Mouse (Mus musculus): ENCODE measurements around the gene Cd3d. TPM values are rescaled to one million over a fixed set of nuclear protein-coding genes. Genes with fewer than 3 reads are reported as not detected.

Gene Cd3d
- 510 TPM for polyA plus RNA-seq (2017; shearing (Covaris generic))

DNA sequence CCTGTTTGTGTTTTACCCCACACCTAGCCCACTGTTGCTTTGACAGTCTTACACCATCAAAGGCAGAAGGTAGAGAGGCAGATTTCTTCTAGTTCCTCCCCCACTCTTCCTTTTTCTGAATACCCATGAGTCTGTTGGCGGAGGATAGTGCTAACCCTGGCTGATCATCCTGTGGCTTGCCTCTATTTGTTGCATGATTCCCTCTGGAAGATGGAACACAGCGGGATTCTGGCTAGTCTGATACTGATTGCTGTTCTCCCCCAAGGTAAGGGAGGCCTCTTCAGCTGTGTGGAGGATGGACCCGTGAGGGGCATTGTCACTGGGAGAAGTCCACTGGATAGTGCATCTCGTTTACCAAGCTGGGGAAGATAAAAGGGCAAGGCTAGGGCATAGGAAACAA, at the start of gene Cd3d:
TSS of gene Cd3d (plus strand) at position 111 of the 400 bp plus-strand sequence.

DNA sequence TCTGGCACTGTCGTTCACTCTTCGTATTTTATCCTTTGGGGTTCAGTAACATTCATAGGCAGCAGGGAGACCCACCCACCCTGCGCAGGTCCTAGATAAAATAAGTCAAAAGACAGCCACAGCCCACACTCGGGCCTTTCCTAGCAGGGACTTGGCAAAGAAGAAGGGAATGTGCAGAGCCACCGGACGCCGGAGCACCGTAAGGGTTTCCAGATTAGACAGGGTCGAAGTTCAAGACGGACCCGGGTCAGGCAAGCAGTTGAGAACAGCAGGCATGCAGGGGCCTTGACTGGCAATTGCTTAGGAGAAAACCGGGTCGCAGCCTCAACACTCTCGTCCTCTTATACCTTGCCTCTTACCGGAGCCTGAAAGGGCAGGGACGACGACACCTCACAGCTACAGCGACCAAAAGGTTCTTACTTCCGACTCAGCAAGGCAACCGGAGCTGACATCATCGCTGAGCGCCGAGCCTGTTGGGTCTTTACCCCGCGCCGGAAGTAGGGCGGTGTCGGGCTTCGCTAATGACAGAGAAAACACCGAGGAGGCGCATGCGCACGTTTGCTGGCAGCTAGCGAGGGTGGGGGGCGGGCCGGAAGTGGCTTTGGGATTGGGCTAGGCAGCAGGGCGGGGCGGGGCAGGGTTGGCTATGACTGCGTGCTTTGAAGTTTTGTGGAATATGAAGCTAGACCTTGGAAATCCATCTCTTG, 16.3 kb upstream of the Cd3d start, which contains the start of gene Ube4a:
TSS of gene Ube4a (minus strand) at position 475 of the 707 bp plus-strand sequence.

DNA sequence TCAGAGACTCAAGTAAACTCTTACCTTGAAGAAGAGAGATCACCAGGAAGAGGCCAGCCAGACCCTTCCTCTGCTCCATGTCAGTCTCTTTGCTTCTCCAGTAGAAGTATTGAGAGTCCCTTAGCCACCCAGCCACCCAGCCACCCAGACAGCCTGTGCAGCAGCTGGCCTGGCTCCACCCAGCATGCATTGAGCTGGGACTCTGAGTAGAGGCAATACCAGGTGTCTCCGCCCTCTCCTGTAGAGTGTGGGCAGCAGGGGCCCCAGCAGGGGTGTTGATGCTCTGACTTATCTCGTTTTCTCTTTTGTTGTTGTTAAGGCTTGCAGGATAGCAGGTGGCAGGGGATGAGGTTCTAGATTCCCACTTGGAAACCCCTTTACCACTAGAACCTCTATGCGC, 1.3 kb upstream of the Cd3d start, which contains the start of gene Cd3g:
TSS of gene Cd3g (minus strand) at position 190 of the 400 bp plus-strand sequence.

DNA sequence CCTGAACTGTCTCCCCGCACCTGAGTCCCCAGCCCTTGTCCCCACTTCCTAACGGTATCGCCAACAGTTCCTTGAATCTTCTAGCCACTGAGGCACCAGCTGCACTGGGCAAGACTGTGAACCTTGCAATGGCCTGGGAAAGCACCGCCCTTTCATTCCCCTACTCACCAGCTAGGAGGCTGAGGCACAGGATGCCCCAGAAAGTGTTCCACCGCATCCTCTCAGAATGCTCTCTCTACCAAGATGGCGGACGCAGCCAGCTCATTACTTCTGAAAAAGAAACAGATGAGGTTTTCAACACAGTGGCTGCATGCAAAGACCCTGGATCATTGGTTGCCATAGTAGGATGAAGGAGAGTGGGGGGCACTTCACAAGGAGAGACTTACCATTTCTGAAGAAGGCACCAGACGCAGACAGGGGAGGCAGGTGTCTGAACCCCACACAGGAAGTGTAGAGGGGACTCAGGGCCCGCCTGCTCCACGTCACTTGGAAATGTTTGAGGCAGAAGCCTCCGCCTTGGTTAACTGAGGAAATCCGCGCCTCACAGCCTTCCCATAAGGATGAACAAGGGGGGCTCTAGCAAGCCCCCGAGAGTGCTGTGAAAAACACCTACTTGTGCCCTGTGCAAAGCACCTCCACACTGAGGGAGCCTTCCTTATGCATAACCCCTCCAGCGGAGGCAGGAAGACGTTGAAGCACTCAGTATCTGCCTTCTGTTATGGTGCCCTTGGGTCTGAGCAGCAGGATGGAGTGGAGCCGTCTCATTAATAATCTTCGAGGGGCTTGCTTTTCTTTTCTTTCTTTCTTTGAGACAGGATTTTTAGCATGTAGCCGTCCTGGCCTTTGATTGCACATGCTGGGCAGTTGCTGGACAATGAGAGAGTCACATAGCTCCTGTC, 27.8 kb downstream of the Cd3d start, which contains the start of gene Cd3e:
TSS of gene Cd3e (minus strand) at position 448 of the 899 bp plus-strand sequence.

Other genes starting within 250 kb of the Cd3d start
- gene Phldb1, start 246.6 kb upstream of the Cd3d start, polyA plus RNA-seq (2017; shearing (Covaris generic)), result 0.55 TPM
- 150 TPM for gene Arcn1, start 213.9 kb upstream of the Cd3d start, polyA plus RNA-seq (2017; shearing (Covaris generic))
- gene Ift46, start 213.9 kb upstream of the Cd3d start, polyA plus RNA-seq (2017; shearing (Covaris generic)), result 23.7 TPM
- gene Tmem25, start 182.5 kb upstream of the Cd3d start, polyA plus RNA-seq (2017; shearing (Covaris generic)), result not detected
- not detected for gene Ttc36, start 178.7 kb upstream of the Cd3d start, polyA plus RNA-seq (2017; shearing (Covaris generic))
- gene Kmt2a, start 100.5 kb upstream of the Cd3d start, polyA plus RNA-seq (2017; shearing (Covaris generic)), result 81.7 TPM
- 245 TPM for gene Atp5l, start 61.0 kb upstream of the Cd3d start, polyA plus RNA-seq (2017; shearing (Covaris generic))
- gene Ube4a, start 16.2 kb upstream of the Cd3d start, polyA plus RNA-seq (2017; shearing (Covaris generic)), result 48.9 TPM
- gene Cd3g, start 1.4 kb upstream of the Cd3d start, polyA plus RNA-seq (2017; shearing (Covaris generic)), result 741 TPM
- 970 TPM for gene Cd3e, start 27.8 kb downstream of the Cd3d start, polyA plus RNA-seq (2017; shearing (Covaris generic))
- 0.12 TPM for gene Mpzl2, start 58.0 kb downstream of the Cd3d start, polyA plus RNA-seq (2017; shearing (Covaris generic))
- gene Mpzl3, start 73.4 kb downstream of the Cd3d start, polyA plus RNA-seq (2017; shearing (Covaris generic)), result 18.5 TPM
- gene Jaml, start 97.4 kb downstream of the Cd3d start, polyA plus RNA-seq (2017; shearing (Covaris generic)), result 6.5 TPM
- gene Scn2b, start 136.0 kb downstream of the Cd3d start, polyA plus RNA-seq (2017; shearing (Covaris generic)), result not detected
- not detected for gene Scn4b, start 156.6 kb downstream of the Cd3d start, polyA plus RNA-seq (2017; shearing (Covaris generic))
- gene BC049352, start 200.2 kb downstream of the Cd3d start, polyA plus RNA-seq (2017; shearing (Covaris generic)), result 0.27 TPM
- gene Tmprss4, start 222.3 kb downstream of the Cd3d start, polyA plus RNA-seq (2017; shearing (Covaris generic)), result not detected

Measured in naive thymus-derived CD4-positive, alpha-beta T cell, adult 5 months (primary cell).